Mouse (Mus musculus) cerebellum, adult (tissue): Measurements from ENCODE around the gene Mgat4b.

Experiments used
- ATAC-seq: cut with Nextera tagmentation; 2 replicates; pipeline ENCODE4 v1.9.2; 2017; ENCODE audit warnings: mild to moderate bottlenecking, moderate library complexity, mixed read lengths; ENCODE audit not compliant: insufficient number of reproducible peaks, low FRiP score, low TSS enrichment

Gene Mgat4b

DNA sequence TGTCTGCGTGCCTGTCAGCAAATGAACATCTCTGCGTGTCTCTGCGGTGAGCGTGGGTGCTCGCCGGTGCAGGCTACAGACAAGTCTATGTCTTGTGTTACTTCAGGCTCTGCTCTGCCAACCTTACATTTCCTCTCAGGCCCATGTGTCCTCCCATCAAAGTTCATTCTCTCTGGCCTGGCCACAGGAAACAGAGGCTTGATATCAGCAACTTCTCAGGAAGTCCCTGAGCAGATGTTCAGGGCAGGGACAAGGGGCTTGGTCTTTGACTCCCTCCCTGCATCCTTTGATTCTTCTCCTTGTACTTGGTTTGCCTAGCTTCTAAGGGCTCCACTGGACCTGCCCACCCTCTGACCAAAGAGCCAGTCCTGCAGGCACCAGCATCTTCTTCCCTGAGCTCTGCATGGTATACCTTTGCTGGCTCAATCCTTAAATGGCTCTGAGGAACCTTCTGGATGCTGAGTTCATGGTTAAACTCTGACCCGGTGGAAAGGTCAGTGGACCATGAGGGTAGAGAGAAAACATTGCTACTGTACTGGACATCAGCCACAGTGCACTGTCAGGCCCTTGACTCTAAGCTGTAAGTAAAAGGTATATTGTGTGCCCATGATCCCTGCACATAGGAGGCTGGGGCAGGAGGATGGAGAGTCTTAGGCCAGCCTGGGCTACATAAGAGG lies 29.7 kb downstream of the Mgat4b start:
- ATAC-seq: no peak

DNA sequence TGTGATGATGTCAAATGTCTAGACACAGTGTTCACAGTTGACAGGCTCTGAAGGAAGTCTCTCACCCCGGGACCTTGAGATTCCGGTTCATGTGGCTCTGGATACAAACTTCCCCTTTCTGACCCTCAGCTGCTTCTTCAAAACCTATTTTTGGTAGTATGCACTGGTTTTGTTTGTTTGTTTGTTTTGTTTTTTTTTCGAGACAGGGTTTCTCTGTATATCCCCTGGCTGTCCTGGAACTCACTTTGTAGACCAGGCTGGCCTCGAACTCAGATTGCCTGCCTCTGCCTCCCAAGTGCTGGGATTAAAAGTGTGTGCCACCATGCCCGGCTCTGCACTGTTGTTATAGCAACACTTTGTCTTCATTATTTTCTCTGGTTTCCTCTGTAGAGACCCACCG lies 33.2 kb downstream of the Mgat4b start:
- ATAC-seq: no peak

DNA sequence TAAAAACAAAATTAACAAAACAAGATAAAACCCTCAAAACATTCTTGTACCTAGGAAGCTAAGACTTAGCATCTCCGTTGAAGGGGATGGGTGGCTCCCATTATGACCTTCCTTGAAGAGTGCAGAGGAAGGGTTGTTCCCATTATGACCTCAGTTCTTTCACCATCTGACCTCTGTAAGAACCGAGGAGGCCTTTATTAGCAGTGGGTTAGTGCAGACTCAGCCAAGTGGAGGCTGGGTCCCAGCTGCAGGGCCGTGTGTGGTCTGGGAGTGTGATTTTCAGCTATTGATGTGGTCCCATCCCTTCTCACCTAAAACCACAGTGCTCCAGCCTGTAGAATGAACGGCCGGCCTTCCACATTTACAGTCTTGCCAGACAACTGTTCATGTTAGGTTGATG lies 34.6 kb downstream of the Mgat4b start:
- no peak for ATAC-seq

DNA sequence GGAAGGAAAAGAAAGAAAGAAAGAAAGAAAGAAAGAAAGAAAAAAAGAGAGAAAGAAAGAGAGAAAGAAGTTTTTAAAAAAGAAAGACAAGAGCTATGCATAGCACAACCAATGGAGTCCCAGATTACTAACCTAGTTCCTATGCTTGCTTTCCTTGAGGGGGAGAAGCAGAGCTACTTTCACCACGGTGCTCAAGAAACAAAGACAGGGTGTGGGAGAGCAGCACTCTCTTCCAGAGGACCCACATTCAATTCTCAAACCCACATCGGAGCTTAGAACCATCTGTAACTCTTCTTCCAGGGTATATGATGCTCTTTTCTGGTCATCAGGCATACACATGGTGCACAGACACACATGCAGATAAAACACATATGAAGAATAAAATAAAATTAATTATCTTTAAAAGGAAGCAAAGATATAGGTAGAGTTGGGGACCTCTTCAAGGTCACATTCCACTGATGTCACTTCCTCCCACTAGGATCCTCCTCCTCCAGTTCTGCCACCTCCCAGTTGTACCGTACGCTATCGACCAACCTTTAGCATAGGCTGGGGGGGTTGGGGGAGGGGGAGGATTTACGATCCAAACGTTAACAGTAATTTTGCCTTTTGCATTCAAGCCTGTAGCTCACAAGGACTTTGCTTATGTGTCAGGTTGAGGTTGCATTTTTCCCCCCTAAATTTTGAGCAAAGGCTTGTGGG lies 37.9 kb downstream of the Mgat4b start:
- no peak for ATAC-seq

DNA sequence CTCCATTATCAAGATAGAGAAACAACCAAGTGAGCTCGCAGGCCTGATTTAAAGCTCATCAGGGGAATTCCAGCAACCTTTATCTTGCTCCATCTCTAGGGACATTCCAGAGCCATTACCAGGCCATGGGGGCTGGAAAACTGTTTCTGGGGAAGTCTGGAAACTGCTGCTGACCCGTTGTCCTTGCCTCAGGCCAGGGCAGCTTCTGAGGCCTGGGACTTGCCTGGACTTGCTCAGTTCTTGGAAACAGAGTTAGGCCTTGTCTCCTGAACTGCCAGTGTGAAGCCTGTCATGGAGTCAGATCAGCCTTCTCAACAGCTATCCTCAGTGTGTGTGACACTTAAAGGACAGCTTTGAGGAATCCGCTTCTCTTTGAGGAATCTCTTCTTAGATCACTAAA lies 41.5 kb downstream of the Mgat4b start:
- ATAC-seq: no peak

DNA sequence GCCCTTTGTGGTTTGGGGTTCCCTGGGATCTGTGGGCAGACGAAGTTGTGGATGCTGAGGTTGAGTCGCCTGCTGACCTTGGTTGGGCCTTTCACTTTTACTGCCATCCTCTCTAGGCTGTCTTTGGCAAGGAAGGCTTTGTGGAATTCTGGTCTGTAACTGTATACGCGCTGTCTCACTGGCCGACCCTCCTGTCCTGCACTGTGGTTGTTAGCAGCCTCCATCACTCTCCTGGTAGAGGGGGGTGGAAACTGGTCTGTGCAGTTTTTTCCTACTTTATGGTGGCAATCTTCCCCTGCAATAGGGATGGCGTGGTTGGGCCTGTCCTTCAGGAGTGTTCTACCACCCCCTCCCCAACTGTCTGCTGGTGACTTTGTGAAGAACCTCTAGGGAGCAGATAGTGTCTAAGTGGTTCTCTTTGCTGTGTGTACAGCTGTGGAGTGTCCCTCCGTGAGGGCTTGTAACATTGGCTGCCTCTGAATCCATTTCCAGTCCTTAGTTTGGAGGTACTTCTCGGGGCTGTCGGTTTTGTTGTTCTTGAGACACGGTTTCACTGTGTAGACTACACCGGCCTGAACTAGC lies 42.1 kb downstream of the Mgat4b start:
- ATAC-seq: no peak

DNA sequence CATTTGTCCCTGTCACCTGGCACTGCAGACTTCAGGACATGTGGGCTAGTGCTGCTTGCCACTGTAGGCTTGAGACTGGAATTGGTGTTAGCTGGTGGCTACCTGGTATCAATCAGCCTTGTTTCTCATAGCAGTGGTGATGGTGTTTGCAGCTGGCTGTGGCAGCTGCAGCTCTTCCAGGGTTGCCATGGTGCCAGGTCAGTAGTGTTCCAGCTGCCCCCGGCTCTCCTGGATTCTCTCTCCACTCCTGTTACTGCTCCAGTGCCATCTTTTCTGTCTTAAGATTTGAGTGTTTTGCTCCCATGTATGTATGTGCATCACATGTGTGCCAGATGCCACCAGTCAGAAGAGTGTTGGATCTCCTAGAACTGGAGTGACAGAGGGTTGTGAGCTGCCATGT lies 42.7 kb downstream of the Mgat4b start:
- ATAC-seq: no peak

DNA sequence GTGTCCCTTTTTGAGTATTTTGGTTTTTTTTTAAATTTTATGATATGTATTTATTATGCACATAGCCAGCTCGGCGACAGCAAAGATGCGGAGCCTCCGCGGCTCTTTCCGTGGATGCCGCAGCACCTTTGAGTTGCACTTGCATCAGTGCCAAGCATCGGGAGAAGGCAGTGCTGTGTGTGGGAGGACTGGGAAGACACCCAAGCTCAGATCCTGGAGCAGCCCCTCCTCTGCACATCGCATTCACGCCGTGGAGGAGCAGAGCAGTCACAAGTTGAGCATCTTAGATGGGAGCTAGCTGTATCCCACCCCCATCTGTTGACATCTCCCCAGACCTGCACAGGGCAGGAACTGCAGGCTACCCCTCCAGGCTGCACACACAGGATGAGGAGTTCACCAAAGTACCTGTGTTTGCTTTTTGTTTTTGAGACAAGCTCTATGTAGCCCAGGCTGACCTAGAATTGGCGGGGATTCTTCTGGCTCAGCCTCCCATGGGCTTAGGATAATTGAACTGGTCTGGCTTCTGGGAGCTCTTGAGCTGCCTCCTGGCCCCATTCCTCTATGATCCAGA lies 43.4 kb downstream of the Mgat4b start:
- ATAC-seq: peak; percentile 42; the same call in 1 of the 2 replicates

DNA sequence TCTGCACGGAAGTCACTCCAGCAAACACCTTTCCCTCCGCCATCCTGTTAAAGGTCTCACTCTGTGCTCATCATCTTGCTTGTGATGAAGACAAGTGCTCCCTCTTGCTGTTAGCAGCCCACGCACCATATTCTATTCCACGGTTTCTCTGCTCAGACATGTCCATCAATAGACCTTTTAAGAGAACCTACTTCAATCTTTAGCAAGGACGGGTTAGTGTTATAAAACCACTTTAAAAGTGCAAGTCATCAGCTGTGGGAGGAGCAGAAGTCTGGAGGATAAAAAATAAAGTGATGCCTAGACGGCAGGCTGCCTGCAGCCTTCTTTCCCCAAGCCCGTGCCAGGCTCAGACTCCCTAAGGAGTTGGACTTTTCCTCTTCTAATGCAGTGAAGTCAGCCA lies 45.9 kb downstream of the Mgat4b start:
- ATAC-seq: no peak

DNA sequence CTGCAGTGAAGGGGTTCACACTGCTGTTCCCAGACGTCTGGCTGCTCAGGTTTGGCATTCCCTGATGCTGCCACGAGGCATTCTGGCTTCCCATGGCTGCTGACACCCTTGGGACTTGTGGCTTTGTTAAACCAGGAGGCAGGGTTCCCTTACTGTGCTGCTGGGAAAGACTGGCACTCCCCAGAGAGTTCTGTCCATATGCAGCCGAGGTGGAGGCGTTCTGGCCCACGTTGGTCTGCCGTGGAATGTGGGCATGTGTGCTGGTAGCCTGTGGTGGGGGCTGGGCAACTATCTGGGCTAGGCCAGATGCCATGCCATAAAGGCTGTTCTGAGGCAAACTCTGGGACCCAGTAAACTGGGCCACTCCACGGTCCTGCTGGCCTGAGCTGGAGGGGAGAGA lies 47.6 kb downstream of the Mgat4b start:
- ATAC-seq: no peak

DNA sequence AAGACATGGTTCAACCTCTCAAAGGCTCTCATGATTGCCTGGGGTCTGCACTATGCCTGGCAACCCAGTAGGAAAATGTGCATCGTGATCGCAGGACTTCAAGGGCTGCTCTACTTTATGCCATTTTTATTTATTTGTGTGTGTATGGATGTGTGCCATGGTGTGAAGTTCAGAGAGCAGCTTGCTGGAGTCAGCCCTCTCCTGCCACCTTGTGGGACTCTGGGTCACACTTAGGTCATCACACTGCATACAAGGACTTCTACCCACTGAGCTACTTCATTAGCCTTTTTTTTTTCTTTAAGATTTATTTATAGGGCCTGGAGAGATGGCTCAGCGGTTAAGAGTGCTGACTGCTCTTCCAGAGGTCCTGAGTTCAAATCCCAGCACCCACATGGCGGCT lies 51.3 kb downstream of the Mgat4b start:
- ATAC-seq: no peak

DNA sequence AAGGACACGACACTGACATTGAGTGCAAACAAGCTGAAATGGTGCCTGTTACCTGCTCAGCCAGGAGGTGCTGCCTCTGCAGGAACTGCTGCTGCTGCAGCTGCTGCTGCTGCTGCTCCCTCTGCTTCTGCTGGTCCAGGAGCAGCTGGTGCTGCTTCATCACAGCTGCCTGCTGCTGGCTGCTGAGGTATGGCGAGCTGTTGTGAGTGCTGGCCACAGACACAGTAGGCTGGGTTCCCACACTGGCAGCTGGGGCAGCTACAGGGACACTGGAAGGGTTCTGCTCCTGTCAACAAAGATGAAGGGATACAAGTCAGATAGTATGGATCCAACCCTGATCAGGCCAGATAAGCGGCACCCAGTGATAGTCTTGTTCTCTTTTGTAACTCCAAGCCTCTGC lies 52.5 kb downstream of the Mgat4b start:
- no peak for ATAC-seq

DNA sequence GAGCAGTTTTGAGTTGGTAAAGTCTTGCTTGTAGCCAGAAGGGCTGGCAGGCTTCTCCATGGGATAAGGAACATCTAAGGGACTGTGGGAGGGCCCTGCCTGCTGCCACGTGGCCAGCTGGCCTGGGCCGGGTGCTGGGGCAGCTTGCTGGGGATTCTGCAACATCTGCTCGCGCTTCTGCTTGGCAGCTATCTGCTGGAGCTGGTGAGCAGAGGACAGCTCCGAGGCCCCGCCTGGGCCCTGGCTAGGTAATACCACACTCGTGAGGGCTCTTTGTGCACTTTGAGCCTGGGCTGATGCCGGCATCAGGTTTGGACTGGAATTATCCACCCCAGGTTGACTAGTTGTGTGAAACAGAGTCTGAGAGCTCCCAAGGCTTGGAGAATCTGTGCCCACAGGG lies 55.2 kb downstream of the Mgat4b start:
- no peak for ATAC-seq

DNA sequence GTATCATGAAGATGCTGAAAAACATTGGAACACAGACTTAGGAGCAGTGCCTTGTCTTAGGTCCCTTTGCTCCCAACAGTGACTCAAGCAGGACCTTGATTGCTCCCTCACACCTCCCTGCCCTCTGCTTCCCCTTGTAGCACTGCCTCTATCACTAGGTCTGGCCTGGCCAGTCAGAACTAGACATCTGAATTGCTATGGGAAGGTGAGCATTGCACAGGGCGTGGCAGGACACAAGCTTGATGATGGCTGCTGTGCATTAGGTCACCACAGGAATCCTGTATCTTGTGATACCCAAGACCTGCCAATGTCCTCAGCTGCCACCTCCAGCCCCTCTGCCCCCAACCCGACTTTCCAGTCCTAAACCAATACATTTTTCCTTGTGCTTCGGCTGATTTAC lies 56.3 kb downstream of the Mgat4b start:
- no peak for ATAC-seq

DNA sequence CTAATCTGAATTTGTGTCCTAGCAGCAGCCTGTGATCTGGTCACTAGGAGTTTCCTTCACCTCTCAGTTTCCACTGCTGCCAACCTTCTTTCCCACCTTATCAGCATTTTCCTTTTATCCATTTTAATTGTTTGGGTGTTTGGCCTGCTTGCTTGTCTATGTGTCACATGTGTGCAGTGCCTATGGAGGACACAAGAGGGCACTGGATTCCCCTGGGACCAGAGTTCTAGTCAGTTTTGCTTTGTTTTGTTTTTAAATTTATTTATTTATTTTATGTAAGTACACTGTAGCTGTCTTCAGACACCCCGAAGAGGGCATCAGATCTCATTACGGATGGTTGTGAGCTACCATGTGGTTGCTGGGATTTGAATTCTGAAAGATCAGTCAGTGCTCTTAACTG lies 58.5 kb downstream of the Mgat4b start:
- ATAC-seq: no peak

DNA sequence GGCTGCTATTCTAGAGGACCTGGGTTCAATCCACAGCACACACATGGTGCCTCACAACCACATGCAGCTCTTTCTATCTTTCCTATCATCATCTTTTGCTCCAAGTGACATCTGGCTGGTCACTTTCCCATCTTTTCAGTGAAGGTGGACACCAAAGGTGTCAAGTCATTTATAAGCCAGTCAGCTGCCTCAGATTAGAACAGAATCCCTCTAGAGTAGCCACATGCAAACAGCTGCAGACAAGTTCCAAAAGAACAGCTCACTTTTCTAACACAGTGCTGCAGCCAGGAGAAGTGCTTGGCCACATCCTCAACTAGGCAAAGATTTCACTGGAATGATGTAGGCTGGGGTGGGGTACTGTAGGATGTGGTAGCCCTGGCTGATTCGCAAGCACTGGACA lies 59.2 kb downstream of the Mgat4b start:
- ATAC-seq: no peak

DNA sequence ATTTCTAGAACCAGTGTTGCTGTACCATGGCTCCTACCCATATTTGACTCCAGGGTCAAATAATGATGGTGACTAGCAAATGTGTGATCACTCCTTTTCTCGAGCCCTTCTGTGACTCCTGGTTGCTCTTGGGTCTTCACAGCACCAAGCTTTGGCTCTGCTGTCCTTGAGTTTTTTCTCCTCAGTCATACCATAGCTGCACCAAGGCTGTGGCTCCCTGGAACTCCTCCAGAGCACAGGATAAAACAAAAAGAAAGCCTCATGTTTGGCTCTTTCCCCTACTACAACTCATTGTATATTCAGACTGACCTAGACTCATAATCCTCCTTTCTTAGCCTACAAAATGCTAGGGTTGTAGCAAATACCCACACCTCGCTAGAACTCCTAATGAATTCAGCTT lies 62.1 kb downstream of the Mgat4b start:
- no peak for ATAC-seq

DNA sequence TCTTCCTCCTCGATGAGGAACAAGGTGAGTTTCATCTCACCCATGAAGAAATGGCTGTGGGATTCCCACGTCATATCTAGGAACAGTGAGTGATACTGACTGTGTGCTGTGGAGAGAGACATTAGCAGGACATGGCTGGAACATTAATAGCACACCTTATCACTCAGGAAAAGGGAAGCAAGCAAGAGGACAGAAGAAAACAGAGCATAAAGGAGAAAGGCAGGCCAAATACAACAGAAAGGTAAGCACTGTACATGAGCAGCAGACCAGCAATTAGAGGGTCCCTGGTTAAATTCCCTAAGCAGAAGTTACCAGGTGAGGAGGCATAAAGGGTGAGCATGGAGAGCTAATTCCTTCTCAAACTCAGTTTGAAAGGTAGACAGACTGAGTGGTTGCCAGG lies 64.4 kb downstream of the Mgat4b start:
- no peak for ATAC-seq

DNA sequence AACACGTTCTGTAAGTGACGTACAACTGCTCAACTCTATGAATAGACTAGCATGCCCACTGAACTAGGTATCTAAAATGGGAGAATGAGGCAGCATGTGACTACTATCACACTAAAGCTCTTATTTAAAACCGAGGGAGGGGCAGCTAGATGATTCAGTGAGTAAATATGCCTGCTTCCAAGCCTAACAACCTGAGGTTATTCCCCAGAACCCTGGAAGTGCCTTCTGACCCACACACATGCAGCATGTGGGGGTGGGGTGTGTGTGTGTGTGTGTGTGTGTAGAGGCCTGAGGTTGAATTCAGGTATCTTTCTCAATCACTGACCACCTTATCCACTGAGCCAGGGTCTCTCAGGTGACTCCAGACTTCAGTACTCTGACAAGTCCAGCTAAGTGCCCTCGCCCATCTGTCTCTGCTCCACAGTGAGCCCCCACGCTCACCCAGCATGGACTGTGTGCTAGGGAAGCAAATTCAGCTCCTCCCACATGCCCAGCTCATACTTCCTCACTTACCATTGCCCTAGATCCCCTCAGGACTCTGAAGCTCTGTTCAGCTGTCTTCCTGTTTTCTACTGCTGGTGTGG lies 65.0 kb downstream of the Mgat4b start:
- no peak for ATAC-seq

DNA sequence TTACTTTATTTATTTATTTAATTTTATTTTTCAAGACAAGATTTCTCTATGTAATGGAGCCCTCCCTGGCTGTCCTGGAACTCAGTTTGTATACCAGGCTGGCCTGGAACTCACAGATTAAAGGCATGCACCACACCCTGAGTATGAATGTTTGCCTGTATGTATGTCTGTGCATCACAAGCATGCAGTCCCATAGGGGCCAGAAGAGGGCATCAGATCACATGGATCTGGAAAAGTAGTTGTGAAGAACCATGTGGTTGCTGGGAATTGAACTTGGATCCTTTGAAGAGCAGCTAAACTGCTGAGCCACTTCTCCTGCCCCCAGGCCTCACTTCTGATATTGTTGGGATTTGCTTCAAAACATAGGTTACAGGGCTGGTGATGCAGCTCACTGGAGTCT lies 66.3 kb downstream of the Mgat4b start:
- no peak for ATAC-seq

DNA sequence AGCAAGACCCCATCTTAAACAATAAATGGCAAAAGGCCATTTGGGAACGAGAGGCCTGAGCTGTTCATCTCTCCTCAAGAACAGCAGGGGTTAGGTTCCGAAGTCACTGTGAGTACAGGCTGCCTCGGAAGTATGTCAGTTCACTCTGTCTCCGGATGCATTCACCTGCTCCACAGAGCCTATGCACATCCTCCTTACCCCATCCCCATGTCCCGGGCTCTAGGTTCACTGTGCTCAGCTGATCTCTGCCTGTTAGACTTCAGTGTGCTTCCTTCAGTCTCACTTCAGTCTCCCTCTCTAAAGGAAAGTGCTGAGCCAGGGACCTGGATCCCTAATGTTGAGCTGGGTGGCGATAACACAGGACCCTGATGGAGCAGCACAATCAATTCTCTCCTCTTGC lies 67.0 kb downstream of the Mgat4b start:
- no peak for ATAC-seq
